Mouse (Mus musculus): ENCODE data around the gene Ackr3. TPM values are rescaled to one million over a fixed set of nuclear protein-coding genes. Genes with fewer than 3 reads are reported as not detected.

The Ackr3 gene
- total RNA-seq, 1 experiment from 2014 or later = not detected

DNA sequence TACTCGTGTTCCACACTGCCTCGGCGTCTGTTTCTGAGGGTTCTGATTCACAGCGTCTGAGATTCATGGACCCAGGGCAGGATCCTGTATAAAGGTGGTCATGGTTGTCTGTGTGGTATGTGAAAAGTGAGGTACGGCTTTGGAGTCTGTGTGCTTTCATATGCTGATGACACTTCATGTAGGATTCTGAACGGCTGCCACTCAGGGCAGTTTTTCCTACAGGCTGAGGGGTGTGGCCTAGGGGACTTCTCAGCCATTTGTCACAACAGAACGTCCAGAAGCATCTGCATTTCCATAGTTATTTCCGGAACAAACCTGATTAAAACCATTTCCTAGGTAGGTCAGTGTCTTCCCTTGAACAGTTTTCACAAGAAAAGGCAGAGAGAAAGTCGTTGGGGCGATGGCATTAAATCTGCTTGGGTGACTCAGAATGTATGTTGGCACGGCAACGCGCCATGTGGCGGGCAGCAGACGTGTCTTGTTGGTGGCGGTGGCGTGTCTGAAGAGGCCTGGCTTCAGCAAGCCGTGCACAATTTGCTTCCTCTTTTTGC, 18.1 kb downstream of the Ackr3 start:
- ATAC-seq (ENCODE audit: extremely low read depth, insufficient number of reproducible peaks, low FRiP score, poor library complexity, severe bottlenecking) = no peak

DNA sequence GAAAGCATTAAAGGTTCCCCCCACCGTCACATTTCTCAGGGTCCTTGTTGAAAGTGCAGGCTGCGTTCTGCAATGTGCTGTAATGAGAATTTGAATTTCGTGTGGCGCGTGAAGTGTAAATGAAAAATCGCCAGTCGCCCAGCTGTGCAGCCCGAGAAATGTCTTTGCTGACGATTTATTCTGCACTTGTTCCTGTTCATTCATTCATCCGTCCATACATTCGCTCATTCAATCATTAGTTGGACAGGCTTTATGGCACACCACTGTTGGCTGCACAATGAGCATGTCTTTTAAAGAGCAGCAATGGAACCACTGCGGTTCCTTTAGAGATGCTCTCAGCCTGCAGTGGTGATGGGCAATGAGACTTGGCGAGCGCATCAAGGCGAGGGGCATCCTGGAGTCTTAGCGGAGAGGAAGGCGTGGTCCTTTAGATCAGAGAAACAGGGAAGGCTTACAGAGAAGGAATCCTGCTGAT, 18.7 kb downstream of the Ackr3 start:
- ATAC-seq (ENCODE audit: extremely low read depth, insufficient number of reproducible peaks, low FRiP score, poor library complexity, severe bottlenecking) = no peak

DNA sequence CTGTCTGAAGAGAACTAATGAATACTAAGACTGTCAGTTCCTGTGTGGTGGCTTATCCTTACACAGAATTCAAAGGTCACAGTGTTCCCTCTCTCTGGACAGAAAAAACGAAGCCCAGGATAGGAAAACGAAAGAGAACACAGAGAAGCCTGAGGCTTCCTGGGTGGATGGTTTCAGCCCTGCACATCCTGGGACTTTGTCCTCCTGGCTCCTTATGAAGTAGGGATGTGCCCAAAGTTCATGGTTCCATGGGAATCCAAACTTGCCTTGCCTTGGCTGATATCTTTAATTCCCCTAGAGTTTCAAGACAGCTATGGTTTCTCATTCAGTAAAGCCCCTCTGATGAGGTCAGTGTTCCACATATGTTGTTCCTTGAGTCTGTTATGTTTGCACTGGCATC, 19.2 kb downstream of the Ackr3 start:
- no peak for ATAC-seq (ENCODE audit: extremely low read depth, insufficient number of reproducible peaks, low FRiP score, poor library complexity, severe bottlenecking)

DNA sequence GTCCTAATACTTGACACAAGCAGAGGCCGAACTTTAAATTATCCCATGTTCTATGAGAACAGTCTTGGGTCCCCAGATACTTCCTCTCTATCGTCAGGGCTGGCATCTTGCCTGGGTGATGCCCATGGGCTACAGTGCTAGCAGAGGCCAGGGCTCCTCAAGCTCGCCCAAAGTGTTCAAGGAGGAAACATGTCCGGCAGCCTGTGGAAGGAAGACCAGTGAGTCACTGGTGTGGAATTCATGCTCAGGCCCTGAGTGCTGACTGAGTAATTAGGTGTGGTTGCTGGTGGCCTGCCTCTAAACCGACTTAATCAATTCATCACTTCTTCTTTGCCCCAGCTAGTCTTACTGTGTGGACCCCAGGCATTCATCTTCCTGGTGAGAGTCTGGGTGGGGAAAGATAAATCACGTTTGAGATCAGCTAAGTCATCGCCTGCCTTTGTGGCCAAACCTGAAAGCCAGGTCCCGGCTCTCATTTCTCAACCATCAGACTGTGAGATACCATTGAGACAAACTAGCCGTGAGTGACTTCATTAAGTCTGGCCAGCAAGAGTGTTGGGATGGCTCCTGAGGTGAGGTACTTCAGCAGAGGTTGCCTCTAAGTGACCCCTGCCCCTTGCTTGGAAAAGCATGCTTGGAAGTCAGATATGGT, 21.9 kb downstream of the Ackr3 start:
- no peak for ATAC-seq (ENCODE audit: extremely low read depth, insufficient number of reproducible peaks, low FRiP score, poor library complexity, severe bottlenecking)

DNA sequence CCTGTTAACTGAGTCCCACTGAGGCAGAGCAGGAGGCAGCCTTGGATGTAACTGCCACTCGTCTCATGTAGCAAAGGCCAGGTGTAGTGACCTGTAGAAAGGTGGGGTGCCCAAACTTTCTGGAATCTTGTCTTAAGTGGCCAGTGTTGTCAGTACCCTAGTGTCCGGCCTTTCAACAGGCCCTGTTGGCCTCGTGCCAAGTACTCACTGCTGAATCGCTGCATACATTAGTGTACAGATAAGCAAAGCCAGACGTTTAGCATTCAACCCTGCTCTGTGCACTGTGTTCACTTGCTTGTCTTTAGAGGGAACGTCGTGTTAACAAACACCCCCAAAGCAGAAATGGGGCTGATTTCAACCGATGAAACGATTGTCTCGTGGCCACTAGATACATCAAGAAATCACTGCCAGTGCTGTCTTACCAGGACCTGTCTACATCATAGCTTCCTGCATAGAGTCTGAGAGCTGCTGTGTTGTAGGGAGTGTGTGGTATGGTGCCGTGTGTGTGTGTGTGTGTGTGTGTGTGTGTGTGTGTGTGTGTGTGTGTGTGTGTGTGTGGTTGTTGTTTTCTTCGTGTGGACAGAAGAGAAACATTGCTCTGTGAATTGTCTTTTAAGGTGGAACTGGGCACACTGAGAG, 24.0 kb downstream of the Ackr3 start:
- no peak for ATAC-seq (ENCODE audit: extremely low read depth, insufficient number of reproducible peaks, low FRiP score, poor library complexity, severe bottlenecking)

DNA sequence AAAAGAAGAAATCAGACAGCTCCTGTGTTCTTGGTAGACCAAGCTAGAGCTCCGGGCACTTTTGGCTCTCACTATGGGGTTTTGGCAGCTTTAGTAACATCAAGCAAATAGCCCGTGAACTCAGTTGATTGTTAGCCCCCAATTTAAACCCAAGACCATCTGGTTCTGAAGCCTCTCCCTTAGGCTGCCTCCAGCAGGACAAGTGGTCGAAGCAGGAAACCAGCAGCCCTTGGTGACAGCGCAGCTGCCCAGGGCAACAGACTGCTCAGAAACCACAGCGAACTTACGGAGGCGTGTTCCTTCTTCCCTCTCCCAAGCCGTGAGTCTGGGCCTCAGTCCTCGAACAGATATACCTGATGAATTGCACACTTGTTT, 24.5 kb downstream of the Ackr3 start:
- no peak for ATAC-seq (ENCODE audit: extremely low read depth, insufficient number of reproducible peaks, low FRiP score, poor library complexity, severe bottlenecking)

DNA sequence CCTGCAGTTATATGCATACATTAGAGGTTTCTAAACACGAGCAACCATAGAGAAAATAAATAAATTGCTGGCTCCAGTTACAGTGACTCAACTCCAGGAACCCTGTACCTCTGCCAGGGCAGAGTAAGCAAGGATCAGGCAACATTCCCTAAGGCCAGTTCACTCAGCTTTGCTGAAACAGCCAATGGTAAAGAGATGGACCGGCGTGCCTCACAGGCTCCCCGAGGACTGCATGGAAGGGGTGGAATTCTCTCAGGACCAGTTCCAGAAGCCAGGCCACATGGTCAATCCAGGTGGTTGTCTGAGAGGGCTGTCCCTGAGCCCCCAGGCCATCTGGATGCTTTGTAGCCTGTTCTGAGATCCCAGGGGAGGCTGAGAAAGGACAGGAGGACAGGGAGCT, 26.8 kb downstream of the Ackr3 start:
- ATAC-seq (ENCODE audit: extremely low read depth, insufficient number of reproducible peaks, low FRiP score, poor library complexity, severe bottlenecking) = no peak

DNA sequence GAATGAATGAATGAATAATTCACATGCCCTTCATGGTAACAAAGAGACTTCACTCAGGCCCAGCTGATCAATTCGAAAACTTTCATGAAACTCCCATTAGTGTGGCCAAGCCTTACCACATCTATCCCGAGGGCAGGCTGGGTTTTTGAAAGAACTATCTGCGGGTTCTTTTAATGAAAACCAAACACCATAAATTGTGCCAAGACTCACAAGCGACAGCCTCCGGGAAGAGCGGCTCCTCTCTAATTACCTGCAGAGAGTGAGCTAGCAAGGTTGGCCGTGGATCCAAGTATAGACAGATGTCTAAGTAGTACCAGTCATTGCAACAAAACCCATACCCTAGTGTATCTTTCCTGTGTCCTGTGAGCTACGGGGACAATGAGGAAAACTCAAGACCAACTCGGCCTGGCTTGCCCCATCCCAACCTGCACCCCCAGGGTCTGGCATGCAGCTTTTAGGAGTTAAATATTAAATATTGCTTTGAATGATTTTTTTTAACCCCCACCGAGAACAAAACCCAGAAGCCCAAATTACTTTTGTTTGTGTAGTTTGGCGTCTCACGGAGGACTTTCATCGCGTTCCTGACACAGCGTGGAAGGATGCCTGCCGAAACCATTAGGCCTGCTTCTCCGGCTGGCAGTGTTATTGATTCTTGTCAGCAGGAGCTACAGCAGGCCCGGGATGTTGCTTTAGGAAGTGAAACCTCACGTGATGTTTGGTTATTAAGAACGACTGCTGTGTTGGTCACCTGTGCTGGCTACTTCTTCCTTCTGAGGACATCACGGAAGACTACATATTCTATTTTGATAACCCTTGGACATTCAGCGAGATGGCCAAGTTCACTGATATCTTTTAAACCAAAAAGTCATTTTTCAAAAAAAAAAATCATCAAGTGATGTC, 28.1 kb downstream of the Ackr3 start:
- ATAC-seq (ENCODE audit: extremely low read depth, insufficient number of reproducible peaks, low FRiP score, poor library complexity, severe bottlenecking) = no peak

DNA sequence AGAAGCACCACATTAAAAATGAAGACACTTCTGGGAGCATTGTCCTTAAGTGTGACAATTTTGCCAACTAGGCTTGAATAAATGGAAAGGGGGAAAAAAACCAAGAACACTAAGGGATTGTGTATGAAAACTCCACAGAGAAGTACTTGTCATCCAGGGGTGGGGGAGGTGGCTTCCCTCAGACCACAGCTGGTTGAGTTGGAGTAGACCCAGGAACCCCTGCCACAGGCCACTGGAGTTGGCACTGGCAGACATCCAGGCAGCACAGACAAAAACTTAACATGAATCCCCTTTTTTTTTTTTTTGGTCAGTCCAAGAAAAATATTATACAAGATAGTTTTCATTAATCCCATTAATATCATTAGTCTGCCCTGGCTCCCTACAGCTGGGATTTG, 28.7 kb downstream of the Ackr3 start:
- no peak for ATAC-seq (ENCODE audit: extremely low read depth, insufficient number of reproducible peaks, low FRiP score, poor library complexity, severe bottlenecking)

DNA sequence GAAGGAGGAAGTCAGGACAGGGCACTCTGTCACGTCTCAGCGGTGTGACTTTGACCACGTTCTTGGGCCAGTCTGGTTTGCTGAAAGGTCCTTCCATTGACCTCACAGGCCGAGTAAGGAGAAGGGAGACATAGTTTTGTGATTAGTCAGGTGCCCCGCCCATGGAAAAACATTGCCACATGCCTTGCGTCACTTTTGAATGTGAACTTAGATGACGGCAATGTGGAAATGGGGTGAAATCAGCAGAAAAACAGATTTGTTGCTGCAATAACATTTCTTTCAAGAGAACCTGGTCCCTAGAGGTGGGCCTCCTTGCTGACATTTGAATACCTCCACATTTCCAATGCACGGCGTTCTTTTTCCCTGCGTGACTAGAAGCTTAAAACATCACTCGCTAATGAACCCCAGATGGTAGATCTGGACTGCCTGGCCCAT, 30.9 kb downstream of the Ackr3 start:
- ATAC-seq (ENCODE audit: extremely low read depth, insufficient number of reproducible peaks, low FRiP score, poor library complexity, severe bottlenecking) = no peak

DNA sequence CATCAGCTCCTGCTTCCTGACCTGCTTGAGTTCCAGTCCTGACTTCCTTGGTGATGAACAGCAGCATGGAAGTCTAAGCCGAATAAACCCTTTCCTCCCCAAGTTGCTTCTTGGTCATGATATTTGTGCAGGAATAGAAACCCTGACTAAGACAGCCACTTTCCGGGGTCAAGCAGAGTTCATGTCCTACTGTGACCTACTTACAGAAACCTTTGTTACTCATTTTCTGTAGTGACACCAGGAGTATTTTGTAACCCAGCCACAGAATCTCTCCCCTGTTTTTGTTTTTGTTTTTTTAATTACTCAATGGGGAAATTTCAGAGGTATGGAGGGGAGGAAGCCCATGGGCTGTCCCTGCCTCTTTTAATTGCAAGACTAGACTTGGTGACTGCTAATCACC, 32.9 kb downstream of the Ackr3 start:
- ATAC-seq (ENCODE audit: extremely low read depth, insufficient number of reproducible peaks, low FRiP score, poor library complexity, severe bottlenecking) = no peak

DNA sequence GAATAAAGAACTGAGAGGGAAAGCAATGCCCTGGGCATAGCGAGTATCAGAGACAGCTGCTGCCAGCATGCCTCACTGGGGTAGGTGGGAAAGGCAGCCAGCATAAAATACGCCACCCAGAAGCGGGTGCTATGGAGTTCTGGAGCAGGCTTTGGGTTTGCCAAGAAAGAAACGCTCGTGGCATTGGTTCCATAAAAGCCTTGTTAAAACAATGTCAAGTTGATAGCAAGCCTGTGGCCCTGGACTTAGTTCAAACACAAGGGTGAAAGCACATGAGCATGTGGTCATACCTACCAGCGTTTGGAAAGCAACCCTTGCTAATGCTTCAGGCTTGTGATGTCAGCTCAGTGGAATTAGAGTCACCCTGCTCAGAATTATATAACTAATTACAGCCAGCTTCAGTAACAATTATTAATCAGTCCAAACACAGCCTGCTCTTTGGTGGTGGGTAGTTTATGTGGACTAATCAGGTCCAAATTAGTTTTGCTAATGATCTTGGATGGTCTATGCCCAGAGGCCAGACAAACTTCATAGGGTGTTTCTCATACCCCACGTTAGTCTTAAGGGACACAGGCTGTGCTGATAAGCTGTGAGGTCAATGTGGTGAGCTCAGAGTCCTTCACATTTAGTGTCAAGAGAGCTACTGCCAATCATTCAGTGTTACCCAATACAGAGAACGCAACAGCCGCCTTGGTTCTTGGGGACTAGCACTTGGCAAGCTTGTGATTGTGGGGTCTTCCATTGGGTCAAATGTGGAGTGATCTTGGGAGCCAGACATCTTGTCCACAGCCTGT, 34.5 kb downstream of the Ackr3 start:
- no peak for ATAC-seq (ENCODE audit: extremely low read depth, insufficient number of reproducible peaks, low FRiP score, poor library complexity, severe bottlenecking)

DNA sequence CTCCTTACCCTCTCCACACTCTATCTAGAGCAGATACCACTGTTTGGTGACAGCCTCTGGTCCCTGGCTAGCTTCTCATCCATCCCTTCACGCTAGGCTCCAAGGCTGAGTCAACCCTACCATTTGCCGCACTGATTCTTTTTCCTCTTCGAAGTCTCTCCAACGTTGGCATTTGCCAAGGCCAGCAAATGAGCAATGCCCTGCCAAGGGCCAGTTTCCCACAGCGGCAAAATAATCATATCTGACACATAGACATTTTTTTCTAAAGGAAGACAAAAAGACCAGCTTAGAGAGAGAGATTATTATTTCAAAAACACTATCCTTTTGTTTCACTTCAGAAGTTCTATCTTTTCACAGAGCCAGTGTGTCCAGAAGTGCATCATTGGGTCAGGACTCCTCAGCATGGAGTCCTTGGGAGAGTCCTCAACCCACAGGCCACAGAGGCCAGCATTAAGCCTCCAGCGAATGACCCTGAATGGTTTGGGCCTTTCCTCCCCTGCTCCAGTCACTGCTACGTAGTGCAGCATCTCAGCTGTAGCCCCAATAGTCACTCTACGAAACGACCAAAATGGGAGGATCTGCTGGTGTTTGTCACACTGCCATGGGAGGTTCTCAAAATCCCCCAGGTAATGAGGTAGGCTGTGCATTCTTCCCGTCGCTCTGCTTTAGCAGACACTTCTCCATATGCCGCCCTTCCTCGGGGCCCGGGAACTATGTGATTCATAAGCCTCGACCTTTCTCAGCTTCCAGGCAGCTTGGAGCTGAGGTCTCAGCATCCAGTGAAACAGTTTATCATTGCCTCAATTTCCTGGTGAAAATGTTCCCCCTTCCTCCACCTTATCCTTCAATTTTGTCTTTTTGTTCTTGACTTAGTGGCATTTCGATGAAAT, 35.8 kb downstream of the Ackr3 start:
- ATAC-seq (ENCODE audit: extremely low read depth, insufficient number of reproducible peaks, low FRiP score, poor library complexity, severe bottlenecking) = no peak

DNA sequence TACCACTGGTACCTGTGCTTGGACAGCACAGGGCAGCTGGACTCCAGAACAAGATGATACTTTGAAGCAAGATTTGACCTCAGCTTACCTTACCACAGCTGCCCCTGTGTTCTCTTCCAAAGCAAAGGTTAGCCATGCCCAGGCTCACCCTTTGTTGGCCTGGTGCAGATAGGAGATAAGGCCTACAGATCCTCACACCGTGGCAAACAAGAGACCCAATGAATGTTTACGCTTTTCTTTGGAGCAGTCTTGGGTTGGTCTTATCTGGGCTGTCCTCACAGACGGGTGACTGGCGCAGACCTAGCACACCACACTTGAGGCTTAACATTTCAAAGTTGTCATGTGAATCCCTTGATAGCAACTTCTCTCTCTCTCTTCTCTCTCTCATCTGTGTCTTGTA, 36.5 kb downstream of the Ackr3 start:
- ATAC-seq (ENCODE audit: extremely low read depth, insufficient number of reproducible peaks, low FRiP score, poor library complexity, severe bottlenecking) = no peak

DNA sequence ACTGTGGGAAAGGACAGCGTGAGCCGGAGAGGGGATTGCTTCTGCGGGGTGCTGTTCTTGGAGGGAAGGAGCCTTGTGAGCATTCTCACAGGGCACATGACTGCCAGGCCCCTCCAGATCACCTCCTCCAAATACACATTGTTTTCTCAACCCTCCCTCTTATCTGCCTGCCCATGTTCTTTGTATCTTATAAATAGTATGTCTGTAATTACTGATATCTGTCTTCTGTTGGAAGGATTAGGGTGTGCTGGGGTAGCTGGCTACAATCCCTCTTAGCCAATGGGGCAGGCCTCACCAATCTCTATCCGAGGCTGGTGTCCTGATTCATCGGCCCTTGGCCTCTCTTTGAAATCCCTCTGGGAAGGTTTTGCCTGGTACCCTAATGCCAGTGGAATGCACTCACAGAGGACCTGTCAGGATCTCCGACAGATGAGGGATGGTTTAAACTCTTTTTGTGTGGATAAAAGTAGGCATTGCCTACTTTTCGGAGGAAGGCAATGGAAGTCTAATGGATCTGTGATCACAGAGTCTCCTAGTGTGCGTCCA, 38.7 kb downstream of the Ackr3 start:
- no peak for ATAC-seq (ENCODE audit: extremely low read depth, insufficient number of reproducible peaks, low FRiP score, poor library complexity, severe bottlenecking)

DNA sequence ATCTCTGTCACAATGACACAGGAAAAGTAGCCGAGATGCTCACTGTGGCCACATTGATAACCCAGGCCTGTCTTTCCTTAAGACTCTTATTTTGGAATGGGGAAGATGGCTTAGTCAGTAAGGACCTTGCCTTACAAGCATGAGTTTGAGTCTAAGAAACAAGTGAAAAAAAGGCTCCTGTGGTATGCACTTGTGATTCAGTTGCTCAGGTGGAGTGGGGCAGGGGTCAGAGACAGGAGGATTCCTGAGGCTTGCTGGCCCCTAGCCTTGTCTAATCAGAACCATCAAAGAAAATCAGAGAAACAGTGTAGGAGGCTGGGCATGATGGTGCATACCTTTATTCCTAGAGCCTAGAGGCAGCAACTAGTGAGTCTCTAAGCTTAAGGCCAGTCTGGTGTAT, 40.8 kb downstream of the Ackr3 start:
- ATAC-seq (ENCODE audit: extremely low read depth, insufficient number of reproducible peaks, low FRiP score, poor library complexity, severe bottlenecking) = no peak

DNA sequence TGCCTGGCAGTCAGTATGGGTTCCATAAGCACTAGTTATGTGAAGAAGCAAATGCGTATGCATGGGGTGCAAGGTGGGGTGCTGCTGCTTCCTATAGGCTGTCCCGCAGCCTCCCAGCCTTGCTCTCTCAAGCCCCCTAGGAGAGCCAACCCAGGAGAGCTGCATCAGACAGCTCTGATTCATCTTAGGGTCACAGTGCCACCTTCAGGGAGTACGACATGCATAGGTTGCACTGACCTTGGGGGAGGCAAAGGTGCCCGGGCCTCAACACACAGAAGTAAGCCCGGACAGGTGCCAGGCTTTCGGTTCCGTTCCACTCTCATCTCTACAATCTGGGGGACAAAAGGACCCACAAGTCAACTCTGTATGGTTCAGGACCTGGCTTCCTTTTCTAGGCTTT, 41.8 kb downstream of the Ackr3 start:
- ATAC-seq (ENCODE audit: extremely low read depth, insufficient number of reproducible peaks, low FRiP score, poor library complexity, severe bottlenecking) = no peak

DNA sequence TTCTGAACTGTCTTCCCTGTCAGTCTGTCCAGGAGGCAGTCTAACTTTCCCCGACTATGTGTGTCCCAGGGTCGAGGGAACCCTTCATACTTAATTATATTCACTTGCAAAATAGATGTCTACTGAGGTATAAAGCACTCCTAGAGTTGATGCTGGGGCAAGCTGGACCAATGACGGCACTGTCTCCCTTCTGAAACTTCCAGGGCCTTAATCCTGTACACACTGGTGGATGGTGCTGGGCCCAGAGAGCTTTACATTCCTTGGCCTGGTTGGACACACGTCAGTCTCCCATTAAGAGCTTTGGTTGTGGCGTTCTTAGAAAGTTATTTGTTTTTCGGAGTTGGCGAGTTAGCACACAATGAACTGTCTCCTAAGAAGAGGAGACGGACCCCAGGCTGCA, 42.3 kb downstream of the Ackr3 start:
- ATAC-seq (ENCODE audit: extremely low read depth, insufficient number of reproducible peaks, low FRiP score, poor library complexity, severe bottlenecking) = no peak

Measured in neutrophil, adult 5-6 weeks (primary cell).